Mouse (Mus musculus): ENCODE measurements around the gene Cldn7. TPM values are rescaled to one million over a fixed set of nuclear protein-coding genes. Genes with fewer than 3 reads are reported as not detected.

Cldn7 gene
- total and polyA plus RNA-seq, 2 experiments from 2014 or later, result 0.57 TPM; not detected in 1

- ATAC-seq (ENCODE audit: low FRiP score) (no peak), DNase-seq (ENCODE audit: low spot score) (no peak)
- H3K9ac ChIP-seq (replicated peaks; ENCODE audit: low read length, poor library complexity, severe bottlenecking), result peak overlapping the region; percentile 80
- H3K4me3 ChIP-seq (ENCODE audit: low read depth, low read length), result peak overlapping the region; percentile 63
- TF ChIP-seq CTCF (IDR thresholded peaks at IDR 0.05), result no peak
- no peaks in the 10 kb centered on the region for H3K9me3 ChIP-seq (ENCODE audit: low read length)
- peak overlapping the region; percentile 87 for H3K4me2 ChIP-seq (ENCODE audit: low read depth, low read length, poor library complexity, severe bottlenecking)
- peak overlapping the region; percentile 96 for H3K27ac ChIP-seq (ENCODE audit: low read depth, low read length)
- WGBS, result 20% methylated on average over 7 of the region's 7 CpGs
- H3K4me1 ChIP-seq (ENCODE audit: insufficient read depth, low read length), result peaks cover 17% of the 10 kb centered on the region
- H3K36me3 ChIP-seq (ENCODE audit: insufficient read depth, low read length), result peaks cover 13% of the 10 kb centered on the region
- no peaks in the 10 kb centered on the region for H3K27me3 ChIP-seq (ENCODE audit: insufficient read depth, low read length)
These were observed 52.7 kb downstream of the Cldn7 start for GRCm38 (mm10) chr11:70017199-70017767.

MicroRNAs encoded within 50 kb of the gene (microRNA counts, 519-probe panel; counts per million panel counts)
- microRNA mmu-miR-324-3p (528 counts per million, percentile 58 among the panel's probes with 10 or more counts), microRNA mmu-miR-324-5p (3,134 counts per million, percentile 72 among the panel's probes with 10 or more counts)

Small RNA genes lying within 50 kb of the gene (microRNA-seq; reads per million reads assigned to microRNA genes)
- gene Gm44349 (ENCODE audit: borderline number of aligned reads), result not detected
- gene Mir324 (ENCODE audit: borderline number of aligned reads), result 6,369 reads per million, percentile 91 among the genes with 10 or more reads in this experiment

Other genes with a start within 250 kb of the Cldn7 start
Only the 30 nearest of the 34 such genes appear.
- gene Chrnb1, start 168.8 kb upstream of the Cldn7 start, total RNA-seq (2014; rRNA removed), result 1.5 and 1.6 TPM in 2 replicates
- 1.1 TPM in 2 replicates for gene Chrnb1, start 168.8 kb upstream of the Cldn7 start, polyA plus RNA-seq (2015; fragmentation: Nextera tagmentation; extraction: Ambion mirVana)
- 12.7 and 16.4 TPM in 2 replicates for gene Fgf11, start 162.9 kb upstream of the Cldn7 start, total RNA-seq (2014; rRNA removed)
- gene Fgf11, start 162.9 kb upstream of the Cldn7 start, polyA plus RNA-seq (2015; fragmentation: Nextera tagmentation; extraction: Ambion mirVana), result 2.6 and 2.8 TPM in 2 replicates
- gene Tmem102, start 159.2 kb upstream of the Cldn7 start, total RNA-seq (2014; rRNA removed), result 0.16 TPM in 1 of 2 replicates, not detected in the other
- 0.80 and 0.94 TPM in 2 replicates for gene Tmem102, start 159.2 kb upstream of the Cldn7 start, polyA plus RNA-seq (2015; fragmentation: Nextera tagmentation; extraction: Ambion mirVana)
- not detected in 2 replicates for gene Gm39566, start 149.5 kb upstream of the Cldn7 start, total RNA-seq (2014; rRNA removed)
- gene Gm39566, start 149.5 kb upstream of the Cldn7 start, polyA plus RNA-seq (2015; fragmentation: Nextera tagmentation; extraction: Ambion mirVana), result not detected in 2 replicates
- gene Spem2, start 146.3 kb upstream of the Cldn7 start, total RNA-seq (2014; rRNA removed), result not detected in 2 replicates
- not detected in 2 replicates for gene Spem2, start 146.3 kb upstream of the Cldn7 start, polyA plus RNA-seq (2015; fragmentation: Nextera tagmentation; extraction: Ambion mirVana)
- 0.93 TPM in 1 of 2 replicates, not detected in the other for gene Spem1, start 142.6 kb upstream of the Cldn7 start, total RNA-seq (2014; rRNA removed)
- gene Spem1, start 142.6 kb upstream of the Cldn7 start, polyA plus RNA-seq (2015; fragmentation: Nextera tagmentation; extraction: Ambion mirVana), result 0.20 and 0.27 TPM in 2 replicates
- gene Nlgn2, start 127.0 kb upstream of the Cldn7 start, total RNA-seq (2014; rRNA removed), result 117 and 137 TPM in 2 replicates
- 21.0 and 23.5 TPM in 2 replicates for gene Nlgn2, start 127.0 kb upstream of the Cldn7 start, polyA plus RNA-seq (2015; fragmentation: Nextera tagmentation; extraction: Ambion mirVana)
- 95.5 and 103 TPM in 2 replicates for gene Tmem256, start 126.3 kb upstream of the Cldn7 start, total RNA-seq (2014; rRNA removed)
- gene Tmem256, start 126.3 kb upstream of the Cldn7 start, polyA plus RNA-seq (2015; fragmentation: Nextera tagmentation; extraction: Ambion mirVana), result 349 and 370 TPM in 2 replicates
- 24.1 and 26.6 TPM in 2 replicates for gene Plscr3, start 118.4 kb upstream of the Cldn7 start, total RNA-seq (2014; rRNA removed)
- gene Plscr3, start 118.4 kb upstream of the Cldn7 start, polyA plus RNA-seq (2015; fragmentation: Nextera tagmentation; extraction: Ambion mirVana), result 33.5 and 35.0 TPM in 2 replicates
- gene Tnk1, start 106.0 kb upstream of the Cldn7 start, total RNA-seq (2014; rRNA removed), result not detected in 2 replicates
- 0.16 TPM in 2 replicates for gene Tnk1, start 106.0 kb upstream of the Cldn7 start, polyA plus RNA-seq (2015; fragmentation: Nextera tagmentation; extraction: Ambion mirVana)
- not detected in 2 replicates for gene Tmem95, start 86.8 kb upstream of the Cldn7 start, total RNA-seq (2014; rRNA removed)
- gene Tmem95, start 86.8 kb upstream of the Cldn7 start, polyA plus RNA-seq (2015; fragmentation: Nextera tagmentation; extraction: Ambion mirVana), result not detected in 2 replicates
- 0.93 and 1.6 TPM in 2 replicates for gene Kctd11, start 83.4 kb upstream of the Cldn7 start, total RNA-seq (2014; rRNA removed)
- 0.57 and 0.92 TPM in 2 replicates for gene Kctd11, start 83.4 kb upstream of the Cldn7 start, polyA plus RNA-seq (2015; fragmentation: Nextera tagmentation; extraction: Ambion mirVana)
- gene Acap1, start 69.2 kb upstream of the Cldn7 start, total RNA-seq (2014; rRNA removed), result 0.66 TPM in 1 of 2 replicates, not detected in the other
- gene Acap1, start 69.2 kb upstream of the Cldn7 start, polyA plus RNA-seq (2015; fragmentation: Nextera tagmentation; extraction: Ambion mirVana), result 0.14 TPM in 1 of 2 replicates, not detected in the other
- gene 2810408A11Rik, start 63.8 kb upstream of the Cldn7 start, total RNA-seq (2014; rRNA removed), result 3.3 and 8.7 TPM in 2 replicates
- gene 2810408A11Rik, start 63.8 kb upstream of the Cldn7 start, polyA plus RNA-seq (2015; fragmentation: Nextera tagmentation; extraction: Ambion mirVana), result 4.8 and 6.2 TPM in 2 replicates
- gene Neurl4, start 63.7 kb upstream of the Cldn7 start, total RNA-seq (2014; rRNA removed), result 112 and 118 TPM in 2 replicates
- gene Neurl4, start 63.7 kb upstream of the Cldn7 start, polyA plus RNA-seq (2015; fragmentation: Nextera tagmentation; extraction: Ambion mirVana), result 15.2 and 16.7 TPM in 2 replicates
- 45.8 and 47.6 TPM in 2 replicates for gene Gps2, start 50.9 kb upstream of the Cldn7 start, total RNA-seq (2014; rRNA removed)
- 60.3 and 64.3 TPM in 2 replicates for gene Gps2, start 50.9 kb upstream of the Cldn7 start, polyA plus RNA-seq (2015; fragmentation: Nextera tagmentation; extraction: Ambion mirVana)
- gene Eif5a, start 42.8 kb upstream of the Cldn7 start, total RNA-seq (2014; rRNA removed), result 452 and 486 TPM in 2 replicates
- 1,054 and 1,096 TPM in 2 replicates for gene Eif5a, start 42.8 kb upstream of the Cldn7 start, polyA plus RNA-seq (2015; fragmentation: Nextera tagmentation; extraction: Ambion mirVana)
- 5.0 and 8.4 TPM in 2 replicates for gene Ybx2, start 29.0 kb upstream of the Cldn7 start, total RNA-seq (2014; rRNA removed)
- 3.4 and 4.2 TPM in 2 replicates for gene Ybx2, start 29.0 kb upstream of the Cldn7 start, polyA plus RNA-seq (2015; fragmentation: Nextera tagmentation; extraction: Ambion mirVana)
- 8.8 and 9.0 TPM in 2 replicates for gene Slc2a4, start 16.6 kb upstream of the Cldn7 start, total RNA-seq (2014; rRNA removed)
- 3.4 and 4.0 TPM in 2 replicates for gene Slc2a4, start 16.6 kb upstream of the Cldn7 start, polyA plus RNA-seq (2015; fragmentation: Nextera tagmentation; extraction: Ambion mirVana)
- 39.6 and 42.9 TPM in 2 replicates for gene Ctdnep1, start 16.4 kb downstream of the Cldn7 start, total RNA-seq (2014; rRNA removed)
- gene Ctdnep1, start 16.4 kb downstream of the Cldn7 start, polyA plus RNA-seq (2015; fragmentation: Nextera tagmentation; extraction: Ambion mirVana), result 22.3 and 24.1 TPM in 2 replicates
- 109 and 157 TPM in 2 replicates for gene Elp5, start 17.7 kb downstream of the Cldn7 start, total RNA-seq (2014; rRNA removed)
- 171 and 182 TPM in 2 replicates for gene Elp5, start 17.7 kb downstream of the Cldn7 start, polyA plus RNA-seq (2015; fragmentation: Nextera tagmentation; extraction: Ambion mirVana)
- gene Gabarap, start 26.4 kb downstream of the Cldn7 start, total RNA-seq (2014; rRNA removed), result 197 and 226 TPM in 2 replicates
- 501 and 511 TPM in 2 replicates for gene Gabarap, start 26.4 kb downstream of the Cldn7 start, polyA plus RNA-seq (2015; fragmentation: Nextera tagmentation; extraction: Ambion mirVana)
- gene Phf23, start 31.0 kb downstream of the Cldn7 start, total RNA-seq (2014; rRNA removed), result 42.4 and 45.2 TPM in 2 replicates
- gene Phf23, start 31.0 kb downstream of the Cldn7 start, polyA plus RNA-seq (2015; fragmentation: Nextera tagmentation; extraction: Ambion mirVana), result 37.6 and 40.0 TPM in 2 replicates
- 31.5 and 33.3 TPM in 2 replicates for gene Dvl2, start 35.8 kb downstream of the Cldn7 start, total RNA-seq (2014; rRNA removed)
- gene Dvl2, start 35.8 kb downstream of the Cldn7 start, polyA plus RNA-seq (2015; fragmentation: Nextera tagmentation; extraction: Ambion mirVana), result 19.0 and 20.0 TPM in 2 replicates
- 35.9 and 42.7 TPM in 2 replicates for gene Acadvl, start 50.6 kb downstream of the Cldn7 start, total RNA-seq (2014; rRNA removed)
- gene Acadvl, start 50.6 kb downstream of the Cldn7 start, polyA plus RNA-seq (2015; fragmentation: Nextera tagmentation; extraction: Ambion mirVana), result 62.1 and 64.2 TPM in 2 replicates
- 256 and 269 TPM in 2 replicates for gene Dlg4, start 52.2 kb downstream of the Cldn7 start, total RNA-seq (2014; rRNA removed)
- gene Dlg4, start 52.2 kb downstream of the Cldn7 start, polyA plus RNA-seq (2015; fragmentation: Nextera tagmentation; extraction: Ambion mirVana), result 16.1 and 18.1 TPM in 2 replicates
- 1.2 and 7.2 TPM in 2 replicates for gene Asgr1, start 89.3 kb downstream of the Cldn7 start, total RNA-seq (2014; rRNA removed)
- 4.1 and 4.5 TPM in 2 replicates for gene Asgr1, start 89.3 kb downstream of the Cldn7 start, polyA plus RNA-seq (2015; fragmentation: Nextera tagmentation; extraction: Ambion mirVana)
- gene Asgr2, start 127.9 kb downstream of the Cldn7 start, total RNA-seq (2014; rRNA removed), result not detected in 2 replicates
- not detected in 2 replicates for gene Asgr2, start 127.9 kb downstream of the Cldn7 start, polyA plus RNA-seq (2015; fragmentation: Nextera tagmentation; extraction: Ambion mirVana)
- gene Mgl2, start 165.6 kb downstream of the Cldn7 start, total RNA-seq (2014; rRNA removed), result 0.11 and 0.85 TPM in 2 replicates
- gene Mgl2, start 165.6 kb downstream of the Cldn7 start, polyA plus RNA-seq (2015; fragmentation: Nextera tagmentation; extraction: Ambion mirVana), result 0.26 and 0.60 TPM in 2 replicates
- 0.42 and 0.44 TPM in 2 replicates for gene Clec10a, start 191.4 kb downstream of the Cldn7 start, total RNA-seq (2014; rRNA removed)
- 0.57 and 1.3 TPM in 2 replicates for gene Clec10a, start 191.4 kb downstream of the Cldn7 start, polyA plus RNA-seq (2015; fragmentation: Nextera tagmentation; extraction: Ambion mirVana)

All from midbrain, postnatal 0 days (tissue).